Mouse (Mus musculus) embryonic fibroblast, embryonic 13.5 days (primary cell): ENCODE data around the gene Ugt1a8. TPM values are rescaled to one million over a fixed set of nuclear protein-coding genes. Genes with fewer than 3 reads are reported as not detected.
"Not testable (repeated sequence)": the region's sequence is repeated elsewhere in the genome, so short reads cannot be mapped to it uniquely, and the experiment has no call there.

Experiments
- H3K27ac ChIP-seq: 2 replicates; pipeline ENCODE4 v1.5.1; 2012; ENCODE audit warnings: low read length, control low read depth, inconsistent platforms; ENCODE audit not compliant: insufficient read depth
- H3K4me1 ChIP-seq: 2 replicates; pipeline ENCODE4 v1.6.1; 2011; ENCODE audit warnings: low read length; ENCODE audit not compliant: control insufficient read depth, insufficient read depth
- H3K4me3 ChIP-seq: 2 replicates; pipeline ENCODE4 v1.5.1; 2011; ENCODE audit warnings: mild to moderate bottlenecking, control low read depth, low read length; ENCODE audit not compliant: insufficient read depth
- CTCF ChIP-seq: IDR thresholded peaks from 2 replicates; pipeline ENCODE4 v1.5.1; 2011; ENCODE audit warnings: mild to moderate bottlenecking, control low read depth, low read length, moderate library complexity, borderline replicate concordance; ENCODE audit not compliant: insufficient read depth
- POLR2A ChIP-seq: IDR thresholded peaks from 2 replicates; pipeline ENCODE4 v1.6.1; 2011; ENCODE audit warnings: low read depth, mild to moderate bottlenecking, control low read depth, low read length, moderate library complexity
- polyA plus RNA-seq: library from polyadenylated mRNA; stranded (reverse); fragments of >200 nt; gene quantifications from 2 replicates; pipeline ENCODE4 v1.2.4, GENCODE M21; 2011; ENCODE audit warnings: low read depth; ENCODE audit not compliant: missing spikeins, insufficient read length

Gene Ugt1a8
- not detected in 2 replicates for polyA plus RNA-seq

GRCm38 (mm10) chr1:88087513-88087912, at the start of gene Ugt1a8:
TSS of gene Ugt1a8 (plus strand) at chr1:88087813.
- Histone ChIP-seq H3K4me3 (no peak within 1 kb of the TSS), H3K27ac (no peak within 1 kb of the TSS), H3K4me1 (no peaks in the 10 kb centered on the region)
- TF ChIP-seq POLR2A (no peak), CTCF (no peak)

- H3K27ac ChIP-seq, H3K4me3 ChIP-seq, H3K4me1 ChIP-seq: not testable (repeated sequence)
Measured at GRCm38 (mm10) chr1:88043044-88043443, 44.6 kb upstream of the Ugt1a8 start.

- not testable (repeated sequence) for H3K4me1 ChIP-seq, H3K4me3 ChIP-seq, H3K27ac ChIP-seq
Measured at GRCm38 (mm10) chr1:88044832-88045437, 42.7 kb upstream of the Ugt1a8 start.

- not testable (repeated sequence) for H3K4me1 ChIP-seq, H3K27ac ChIP-seq, H3K4me3 ChIP-seq
Measured at GRCm38 (mm10) chr1:88047408-88047807, 40.2 kb upstream of the Ugt1a8 start.

GRCm38 (mm10) chr1:88055088-88055487, 32.5 kb upstream of the Ugt1a8 start, which contains the start of gene Ugt1a10:
TSS of gene Ugt1a10 (plus strand) at chr1:88055388.
- no peak within 1 kb of the TSS for H3K27ac ChIP-seq
- TF ChIP-seq CTCF (no peak), POLR2A (no peak)
- H3K4me1 ChIP-seq: no peaks in the 10 kb centered on the region
- no peak within 1 kb of the TSS for H3K4me3 ChIP-seq

GRCm38 (mm10) chr1:88066472-88067102, 21.0 kb upstream of the Ugt1a8 start:
- H3K4me3 ChIP-seq, H3K4me1 ChIP-seq, H3K27ac ChIP-seq: not testable (repeated sequence)

- TF ChIP-seq CTCF: no peak
- TF ChIP-seq POLR2A: no peak
- Histone ChIP-seq H3K4me3 (no peak within 1 kb of the TSS), H3K27ac (no peak within 1 kb of the TSS), H3K4me1 (no peaks in the 10 kb centered on the region)
Measured at GRCm38 (mm10) chr1:88070495-88070894, 17.1 kb upstream of the Ugt1a8 start, which contains the start of gene Ugt1a9. TSS of gene Ugt1a9 (plus strand) at chr1:88070800.

GRCm38 (mm10) chr1:88070902-88071301, 16.7 kb upstream of the Ugt1a8 start:
- TF ChIP-seq POLR2A (no peak), CTCF (no peak)
- no peak overlapping the region for H3K4me3 ChIP-seq
- H3K4me1 ChIP-seq: no peaks in the 10 kb centered on the region
- no peak overlapping the region for H3K27ac ChIP-seq

GRCm38 (mm10) chr1:88074471-88074870, 13.1 kb upstream of the Ugt1a8 start:
- no peak overlapping the region for H3K4me3 ChIP-seq
- no peak overlapping the region for H3K27ac ChIP-seq
- TF ChIP-seq POLR2A: no peak
- TF ChIP-seq CTCF: no peak
- no peaks in the 10 kb centered on the region for H3K4me1 ChIP-seq

GRCm38 (mm10) chr1:88077128-88077527, 10.5 kb upstream of the Ugt1a8 start:
- TF ChIP-seq POLR2A: no peak
- TF ChIP-seq CTCF: no peak

GRCm38 (mm10) chr1:88081670-88082069, 5.9 kb upstream of the Ugt1a8 start:
- no peak overlapping the region for H3K27ac ChIP-seq
- no peak overlapping the region for H3K4me3 ChIP-seq
- H3K4me1 ChIP-seq: no peaks in the 10 kb centered on the region
- TF ChIP-seq CTCF (no peak), POLR2A (no peak)

More at GRCm38 (mm10) chr1:88077128-88077527, 10.5 kb upstream of the Ugt1a8 start:
- Histone ChIP-seq H3K4me3 (no peak overlapping the region), H3K27ac (no peak overlapping the region), H3K4me1 (no peaks in the 10 kb centered on the region)

GRCm38 (mm10) chr1:88086125-88086524, 1.5 kb upstream of the Ugt1a8 start:
- TF ChIP-seq POLR2A: no peak
- no peak for TF ChIP-seq CTCF
- no peaks in the 10 kb centered on the region for H3K4me1 ChIP-seq

More at GRCm38 (mm10) chr1:88086125-88086524, 1.5 kb upstream of the Ugt1a8 start:
- H3K27ac ChIP-seq: no peak overlapping the region
- no peak overlapping the region for H3K4me3 ChIP-seq
